Mouse (Mus musculus) spleen, adult 2 months (tissue): ENCODE measurements around the gene Marcks.

ENCODE experiments used
- CTCF ChIP-seq: fragments of 200-500 bp; IDR thresholded peaks from 2 replicates; pipeline ENCODE4 v1.5.1; 2011; ENCODE audit warnings: mild to moderate bottlenecking, inconsistent platforms; ENCODE audit not compliant: insufficient read depth, insufficient read length, insufficient replicate concordance; ENCODE audit errors: extremely low read depth
- POLR2A ChIP-seq: fragments of 200-500 bp; IDR thresholded peaks from 2 replicates; pipeline ENCODE4 v1.6.1; 2011; ENCODE audit warnings: low read depth, low read length, inconsistent platforms

DNA sequence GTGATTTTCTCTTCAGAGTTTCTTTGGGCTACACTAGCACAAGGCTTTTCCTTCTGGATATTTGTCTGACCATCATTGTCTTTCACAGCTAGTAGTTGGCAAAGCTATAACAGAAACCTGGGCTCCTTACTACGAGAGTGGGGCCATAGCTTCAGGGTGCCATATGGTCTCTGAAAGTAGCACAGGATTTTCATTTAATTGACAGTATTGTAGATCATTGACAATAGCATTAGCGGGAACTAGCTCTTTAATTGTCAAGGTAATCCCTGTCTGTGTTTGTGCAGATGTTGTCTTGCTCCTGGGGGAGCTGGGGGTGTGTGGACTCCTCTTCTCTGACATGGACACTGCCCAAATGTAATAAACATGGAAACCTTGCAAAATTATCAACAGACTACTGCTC is 37.0 kb downstream of the Marcks start:
- TF ChIP-seq POLR2A (no peak), CTCF (no peak)
